Mouse (Mus musculus) limb, embryonic 11.5 days (tissue): ENCODE measurements around the gene H6pd. TPM values are rescaled to one million over a fixed set of nuclear protein-coding genes. Genes with fewer than 3 reads are reported as not detected.

Source experiments
- ATAC-seq: fragments of 200-750 bp; cut with Nextera tagmentation; 2 replicates; pipeline ENCODE4 v1.8.0; 2017; ENCODE audit warnings: low read depth; ENCODE audit not compliant: insufficient number of reproducible peaks, low FRiP score, low TSS enrichment
- DNase-seq: peaks from one replicate; pipeline ENCODE4 v3.0.0-alpha.2; 2015; ENCODE audit warnings: low spot score
- H3K27ac ChIP-seq: fragments of 300-500 bp; sonication (generic); replicated peaks from 2 replicates; pipeline ENCODE4 v1.5.1; 2014; ENCODE audit warnings: low read depth, mild to moderate bottlenecking, low read length
- H3K27me3 ChIP-seq: fragments of 300-500 bp; sonication (generic); 2 replicates; pipeline ENCODE4 v1.6.1; 2014; ENCODE audit warnings: mild to moderate bottlenecking, low read length, mixed read lengths; ENCODE audit not compliant: control insufficient read depth, insufficient read depth
- H3K36me3 ChIP-seq: fragments of 300-500 bp; sonication (generic); 2 replicates; pipeline ENCODE4 v1.6.1; 2014; ENCODE audit warnings: mild to moderate bottlenecking, low read length, moderate library complexity, mixed read lengths; ENCODE audit not compliant: control insufficient read depth, insufficient read depth
- H3K4me1 ChIP-seq: fragments of 300-500 bp; sonication (generic); 2 replicates; pipeline ENCODE4 v1.6.1; 2014; ENCODE audit warnings: low read length, mixed read lengths; ENCODE audit not compliant: control insufficient read depth, insufficient read depth
- H3K4me2 ChIP-seq: fragments of 300-500 bp; sonication (generic); 2 replicates; pipeline ENCODE4 v1.6.1; 2014; ENCODE audit warnings: low read depth, mild to moderate bottlenecking, moderate library complexity; ENCODE audit not compliant: severe bottlenecking
- H3K4me3 ChIP-seq: fragments of 300-500 bp; sonication (generic); 2 replicates; pipeline ENCODE4 v1.5.1; 2014; ENCODE audit warnings: low read depth, low read length
- H3K9ac ChIP-seq: fragments of 300-500 bp; sonication (generic); 2 replicates; pipeline ENCODE4 v1.6.1; 2014; ENCODE audit warnings: mild to moderate bottlenecking, low read length
- H3K9me3 ChIP-seq: fragments of 300-500 bp; sonication (generic); 2 replicates; pipeline ENCODE4 v1.6.1; 2016; ENCODE audit warnings: low read length; ENCODE audit not compliant: control insufficient read depth
- WGBS: fragments of 180-500 bp; shearing (Covaris S2); extraction: QIAGEN DNeasy Blood & Tissue Kit; methylation state at CpG from one replicate; pipeline ENCODE4 v1.1.7; 2014; 5-methylcytosine and 5-hydroxymethylcytosine counted together
- polyA plus RNA-seq: library from polyadenylated mRNA; unstranded; fragments of >200 nt; fragmentation: Nextera tagmentation; extraction: Ambion mirVana; gene quantifications from 2 replicates; pipeline ENCODE4 v1.2.1, GENCODE M21; 2014

Gene H6pd
- polyA plus RNA-seq, 1 experiment from 2014 or later: 3.5 TPM

- H3K4me3 ChIP-seq: no peak overlapping the region
- no peaks in the 10 kb centered on the region for H3K27me3 ChIP-seq
- DNase-seq (no peak), ATAC-seq (no peak)
- H3K9ac ChIP-seq: no peak overlapping the region
- peaks cover 18% of the 10 kb centered on the region for H3K4me1 ChIP-seq
- H3K36me3 ChIP-seq: no peaks in the 10 kb centered on the region; the same call in 1 of the 2 replicates
- 89% methylated on average over 9 of the region's 9 CpGs for WGBS
- H3K27ac ChIP-seq: no peak overlapping the region
- no peaks in the 10 kb centered on the region for H3K9me3 ChIP-seq
- no peak overlapping the region for H3K4me2 ChIP-seq
Measured at GRCm38 (mm10) chr4:149999510-149999900, 9.3 kb downstream of the H6pd start.

GRCm38 (mm10) chr4:149998786-149999509, 9.9 kb downstream of the H6pd start:
- Histone ChIP-seq H3K9me3 (no peaks in the 10 kb centered on the region), H3K4me3 (no peak overlapping the region), H3K4me1 (peaks cover 18% of the 10 kb centered on the region), H3K36me3 (no peaks in the 10 kb centered on the region; the same call in 1 of the 2 replicates), H3K27me3 (no peaks in the 10 kb centered on the region), H3K27ac (no peak overlapping the region), H3K4me2 (no peak overlapping the region), H3K9ac (no peak overlapping the region)
- 86% methylated on average over 14 of the region's 14 CpGs for WGBS
- DNase-seq (no peak), ATAC-seq (no peak)

GRCm38 (mm10) chr4:149997999-149998398, 10.8 kb downstream of the H6pd start:
- no peak overlapping the region for H3K4me2 ChIP-seq
- ATAC-seq (no peak), DNase-seq (no peak)
- H3K27ac ChIP-seq: no peak overlapping the region; the same call in 1 of the 2 replicates
- 60% methylated on average over 10 of the region's 10 CpGs for WGBS
- H3K36me3 ChIP-seq: no peaks in the 10 kb centered on the region; the same call in 1 of the 2 replicates
- no peaks in the 10 kb centered on the region for H3K9me3 ChIP-seq
- peaks cover 16% of the 10 kb centered on the region for H3K4me1 ChIP-seq
- H3K9ac ChIP-seq: no peak overlapping the region
- no peak overlapping the region for H3K4me3 ChIP-seq
- H3K27me3 ChIP-seq: no peaks in the 10 kb centered on the region

GRCm38 (mm10) chr4:149996440-149996839, 12.4 kb downstream of the H6pd start:
- no peak overlapping the region for H3K9ac ChIP-seq
- H3K4me1 ChIP-seq: peaks cover 14% of the 10 kb centered on the region
- WGBS: 85% methylated on average over 7 of the region's 7 CpGs
- DNase-seq (no peak), ATAC-seq (no peak)
- no peaks in the 10 kb centered on the region for H3K27me3 ChIP-seq
- H3K9me3 ChIP-seq: no peaks in the 10 kb centered on the region
- no peaks in the 10 kb centered on the region; the same call in 1 of the 2 replicates for H3K36me3 ChIP-seq
- H3K27ac ChIP-seq: no peak overlapping the region
- no peak overlapping the region for H3K4me3 ChIP-seq
- H3K4me2 ChIP-seq: no peak overlapping the region

GRCm38 (mm10) chr4:149995911-149996310, 12.9 kb downstream of the H6pd start:
- Histone ChIP-seq H3K4me1 (peaks cover 14% of the 10 kb centered on the region), H3K4me3 (no peak overlapping the region), H3K9me3 (no peaks in the 10 kb centered on the region), H3K4me2 (no peak overlapping the region), H3K27me3 (no peaks in the 10 kb centered on the region), H3K9ac (no peak overlapping the region), H3K27ac (no peak overlapping the region), H3K36me3 (no peaks in the 10 kb centered on the region; the same call in 1 of the 2 replicates)
- DNase-seq: no peak
- ATAC-seq: no peak
- WGBS: 86% methylated on average over 7 of the region's 7 CpGs

GRCm38 (mm10) chr4:149994218-149994617, 14.6 kb downstream of the H6pd start:
- no peaks in the 10 kb centered on the region for H3K27me3 ChIP-seq
- 93% methylated on average over 10 of the region's 10 CpGs for WGBS
- no peak overlapping the region for H3K4me3 ChIP-seq
- peaks cover 18% of the 10 kb centered on the region for H3K4me1 ChIP-seq
- ATAC-seq (no peak), DNase-seq (no peak)
- no peaks in the 10 kb centered on the region for H3K9me3 ChIP-seq
- no peak overlapping the region for H3K27ac ChIP-seq
- no peak overlapping the region for H3K9ac ChIP-seq
- no peak overlapping the region for H3K4me2 ChIP-seq
- H3K36me3 ChIP-seq: no peaks in the 10 kb centered on the region; the same call in 1 of the 2 replicates

- no peak overlapping the region for H3K4me3 ChIP-seq
- no peaks in the 10 kb centered on the region for H3K9me3 ChIP-seq
- H3K27ac ChIP-seq: no peak overlapping the region
- ATAC-seq (no peak), DNase-seq (no peak)
- no peaks in the 10 kb centered on the region for H3K27me3 ChIP-seq
- peaks cover 16% of the 10 kb centered on the region for H3K4me1 ChIP-seq
- H3K4me2 ChIP-seq: no peak overlapping the region
- 89% methylated on average over 8 of the region's 8 CpGs for WGBS
- H3K36me3 ChIP-seq: no peaks in the 10 kb centered on the region; the same call in 1 of the 2 replicates
- no peak overlapping the region for H3K9ac ChIP-seq
Measured at GRCm38 (mm10) chr4:149992670-149993032, 16.2 kb downstream of the H6pd start.

GRCm38 (mm10) chr4:149991755-149992669, 16.8 kb downstream of the H6pd start:
- peaks cover 16% of the 10 kb centered on the region for H3K4me1 ChIP-seq
- H3K36me3 ChIP-seq: no peaks in the 10 kb centered on the region; the same call in 1 of the 2 replicates
- H3K27me3 ChIP-seq: no peaks in the 10 kb centered on the region
- ATAC-seq (no peak), DNase-seq (no peak)
- WGBS: 81% methylated on average over 13 of the region's 13 CpGs
- H3K27ac ChIP-seq: no peak overlapping the region
- no peak overlapping the region for H3K4me2 ChIP-seq
- no peak overlapping the region for H3K4me3 ChIP-seq
- H3K9me3 ChIP-seq: no peaks in the 10 kb centered on the region
- H3K9ac ChIP-seq: no peak overlapping the region
